Mouse (Mus musculus): ENCODE measurements at regions not wholly inside any gene's neighbourhood (a gene's known extent, or its start where the extent isn't known, plus 50 kb on each side); places are given as distances from the start of the nearest gene placed in this dataset.
A peak's percentile ranks its signal among the peaks of the same experiment; 100 is the strongest.

DNA sequence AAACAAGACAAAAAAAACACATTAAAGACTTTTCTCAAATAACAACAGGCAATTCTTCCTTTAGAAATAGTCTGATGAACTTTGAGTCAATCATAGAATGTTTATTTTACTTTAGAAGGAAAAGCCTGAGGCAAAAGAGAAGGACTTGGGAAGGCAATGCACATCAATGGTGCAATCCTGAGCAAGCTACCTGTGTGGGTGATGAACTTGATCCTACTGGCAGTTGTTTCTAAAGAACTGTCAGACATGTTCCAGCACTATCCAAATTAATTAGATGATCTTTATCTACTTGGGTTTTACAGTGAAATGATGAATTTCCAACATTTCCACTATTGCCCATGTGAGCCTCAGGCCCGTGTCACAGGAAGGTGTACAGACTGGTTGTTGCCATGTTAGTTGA is 87.9 kb upstream of the Etaa1 start:
- H3K4me3 ChIP-seq (ENCODE audit: low read depth, low read length) = no peak overlapping the region
- no peak for ATAC-seq (replicated peaks; ENCODE audit: insufficient number of reproducible peaks, low FRiP score, low TSS enrichment, low read depth)
- 89% methylated on average over 1 of the region's 1 CpGs for WGBS
- no peaks in the 10 kb centered on the region for H3K4me1 ChIP-seq (ENCODE audit: control insufficient read depth, insufficient read depth, low read length)
- H3K9me3 ChIP-seq (replicated peaks; ENCODE audit: control insufficient read depth, low read length) = no peaks in the 10 kb centered on the region
- no peak for DNase-seq (ENCODE audit: low spot score)
- H3K9ac ChIP-seq (replicated peaks; ENCODE audit: low read length) = no peak overlapping the region
- no peak overlapping the region for H3K27ac ChIP-seq (replicated peaks; ENCODE audit: low read depth, low read length)
- H3K27me3 ChIP-seq (ENCODE audit: control insufficient read depth, insufficient read depth, low read length) = no peaks in the 10 kb centered on the region
- H3K36me3 ChIP-seq (replicated peaks; ENCODE audit: control insufficient read depth, insufficient read depth, low read depth, low read length) = no peaks in the 10 kb centered on the region
- no peak overlapping the region for H3K4me2 ChIP-seq (ENCODE audit: low read depth, low read length)

DNA sequence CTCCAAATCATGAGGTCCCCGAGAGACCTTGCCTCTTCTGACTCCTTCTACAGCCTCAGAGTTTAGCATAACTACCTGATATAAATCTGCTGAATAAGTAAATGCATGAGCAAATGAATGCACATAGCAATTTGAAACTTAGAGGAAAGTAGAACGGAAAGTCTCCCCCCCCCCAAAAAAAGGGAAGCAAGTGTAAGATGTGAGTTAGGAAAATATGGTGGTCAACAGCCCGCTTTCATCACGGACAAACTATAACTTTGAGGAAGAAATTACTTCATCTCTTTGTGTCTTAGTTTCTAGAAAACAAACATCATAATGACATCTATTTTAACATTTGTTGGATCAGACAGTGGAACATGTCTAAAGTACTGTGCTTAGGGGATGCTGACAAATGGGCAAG is 77.4 kb upstream of the Etaa1 start:
- DNase-seq (ENCODE audit: low spot score) (no peak), ATAC-seq (replicated peaks; ENCODE audit: insufficient number of reproducible peaks, low FRiP score, low TSS enrichment, low read depth) (no peak)
- Histone ChIP-seq H3K9ac (replicated peaks; ENCODE audit: low read length) (no peak overlapping the region), H3K4me2 (ENCODE audit: low read depth, low read length) (no peak overlapping the region), H3K9me3 (replicated peaks; ENCODE audit: control insufficient read depth, low read length) (no peaks in the 10 kb centered on the region), H3K27ac (replicated peaks; ENCODE audit: low read depth, low read length) (no peak overlapping the region), H3K4me3 (ENCODE audit: low read depth, low read length) (no peak overlapping the region), H3K36me3 (replicated peaks; ENCODE audit: control insufficient read depth, insufficient read depth, low read depth, low read length) (no peaks in the 10 kb centered on the region), H3K4me1 (ENCODE audit: control insufficient read depth, insufficient read depth, low read length) (no peaks in the 10 kb centered on the region), H3K27me3 (ENCODE audit: control insufficient read depth, insufficient read depth, low read length) (no peaks in the 10 kb centered on the region)
- WGBS = 84% methylated on average over 4 of the region's 4 CpGs

DNA sequence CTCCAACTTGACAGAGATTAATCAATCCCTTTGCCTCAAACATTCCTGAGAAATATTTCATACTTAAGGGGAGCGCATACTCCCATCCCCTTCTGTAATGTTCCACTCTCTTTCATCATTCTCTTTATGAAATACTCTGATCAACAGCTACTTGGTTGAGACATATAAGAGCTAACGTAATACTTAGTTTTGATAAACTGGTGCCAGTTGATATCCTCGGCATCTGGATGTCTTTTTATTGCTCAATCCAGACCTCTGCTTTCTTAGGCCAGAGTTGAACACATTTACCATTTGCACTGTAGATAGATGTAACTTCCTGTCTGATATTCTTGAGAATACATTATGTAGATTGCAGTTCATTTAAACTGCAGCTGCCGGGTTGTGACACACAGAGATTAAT is 68.4 kb upstream of the Etaa1 start:
- Histone ChIP-seq H3K27ac (replicated peaks; ENCODE audit: low read depth, low read length) (no peak overlapping the region), H3K4me1 (ENCODE audit: control insufficient read depth, insufficient read depth, low read length) (no peaks in the 10 kb centered on the region), H3K4me3 (ENCODE audit: low read depth, low read length) (no peak overlapping the region), H3K9me3 (replicated peaks; ENCODE audit: control insufficient read depth, low read length) (no peaks in the 10 kb centered on the region), H3K27me3 (ENCODE audit: control insufficient read depth, insufficient read depth, low read length) (no peaks in the 10 kb centered on the region), H3K36me3 (replicated peaks; ENCODE audit: control insufficient read depth, insufficient read depth, low read depth, low read length) (no peaks in the 10 kb centered on the region), H3K9ac (replicated peaks; ENCODE audit: low read length) (no peak overlapping the region), H3K4me2 (ENCODE audit: low read depth, low read length) (no peak overlapping the region)
- ATAC-seq (replicated peaks; ENCODE audit: insufficient number of reproducible peaks, low FRiP score, low TSS enrichment, low read depth) (no peak), DNase-seq (ENCODE audit: low spot score) (no peak)
- 86% methylated on average over 4 of the region's 4 CpGs for WGBS

DNA sequence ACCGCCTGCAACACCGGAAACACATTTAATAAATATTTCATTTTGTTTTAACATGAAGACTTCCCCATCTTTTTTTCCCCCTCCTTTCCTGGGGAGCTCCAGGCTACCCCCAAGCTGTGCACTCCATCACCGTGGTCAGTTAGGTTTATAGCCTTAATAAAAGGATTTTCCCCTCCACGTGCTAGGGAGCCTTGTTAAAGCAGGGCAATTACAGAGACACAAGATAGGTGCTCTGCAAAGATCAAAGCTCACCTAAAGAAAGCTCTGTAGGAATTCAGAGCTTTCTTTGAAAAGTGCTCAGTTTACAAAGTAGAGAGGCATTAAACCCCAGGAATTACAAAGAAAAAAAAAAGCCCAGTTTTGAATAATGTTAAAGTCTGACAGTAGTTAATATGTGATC is 61.6 kb upstream of the Etaa1 start:
- ATAC-seq (replicated peaks; ENCODE audit: insufficient number of reproducible peaks, low FRiP score, low TSS enrichment, low read depth) = no peak
- H3K9me3 ChIP-seq (replicated peaks; ENCODE audit: control insufficient read depth, low read length) = no peaks in the 10 kb centered on the region
- no peaks in the 10 kb centered on the region for H3K4me1 ChIP-seq (ENCODE audit: control insufficient read depth, insufficient read depth, low read length)
- no peak overlapping the region for H3K9ac ChIP-seq (replicated peaks; ENCODE audit: low read length)
- no peaks in the 10 kb centered on the region for H3K36me3 ChIP-seq (replicated peaks; ENCODE audit: control insufficient read depth, insufficient read depth, low read depth, low read length)
- H3K4me2 ChIP-seq (ENCODE audit: low read depth, low read length) = no peak overlapping the region
- no peak overlapping the region for H3K27ac ChIP-seq (replicated peaks; ENCODE audit: low read depth, low read length)
- DNase-seq (ENCODE audit: low spot score) = peak; percentile 29
- WGBS = 30% methylated on average over 4 of the region's 4 CpGs
- H3K27me3 ChIP-seq (ENCODE audit: control insufficient read depth, insufficient read depth, low read length) = no peaks in the 10 kb centered on the region
- H3K4me3 ChIP-seq (ENCODE audit: low read depth, low read length) = no peak overlapping the region

DNA sequence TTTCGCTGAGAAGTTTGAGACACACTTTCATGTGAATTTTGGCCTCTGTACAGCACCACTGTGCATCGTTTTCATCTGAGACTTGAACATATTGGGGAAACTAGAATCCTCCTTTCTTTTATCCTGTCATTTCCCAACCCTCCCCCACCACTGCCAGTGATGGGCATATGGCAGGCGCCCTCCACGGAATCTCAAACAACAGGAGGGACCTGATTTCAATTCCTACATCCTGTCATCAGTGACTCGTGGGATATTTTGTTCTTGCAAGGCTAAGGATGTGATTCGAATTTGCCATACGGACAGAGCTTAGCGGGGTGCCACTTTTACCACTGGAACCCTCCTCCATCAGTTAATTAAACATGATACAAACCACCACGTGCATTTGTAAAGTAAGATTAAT is 60.9 kb upstream of the Etaa1 start:
- ATAC-seq (replicated peaks; ENCODE audit: insufficient number of reproducible peaks, low FRiP score, low TSS enrichment, low read depth) (no peak), DNase-seq (ENCODE audit: low spot score) (peak; percentile 43)
- H3K27me3 ChIP-seq (ENCODE audit: control insufficient read depth, insufficient read depth, low read length) = no peaks in the 10 kb centered on the region
- no peak overlapping the region for H3K27ac ChIP-seq (replicated peaks; ENCODE audit: low read depth, low read length)
- no peaks in the 10 kb centered on the region for H3K9me3 ChIP-seq (replicated peaks; ENCODE audit: control insufficient read depth, low read length)
- H3K36me3 ChIP-seq (replicated peaks; ENCODE audit: control insufficient read depth, insufficient read depth, low read depth, low read length) = no peaks in the 10 kb centered on the region
- H3K4me3 ChIP-seq (ENCODE audit: low read depth, low read length) = no peak overlapping the region
- H3K9ac ChIP-seq (replicated peaks; ENCODE audit: low read length) = no peak overlapping the region
- WGBS = 20% methylated on average over 9 of the region's 9 CpGs
- no peak overlapping the region for H3K4me2 ChIP-seq (ENCODE audit: low read depth, low read length)
- no peaks in the 10 kb centered on the region for H3K4me1 ChIP-seq (ENCODE audit: control insufficient read depth, insufficient read depth, low read length)

DNA sequence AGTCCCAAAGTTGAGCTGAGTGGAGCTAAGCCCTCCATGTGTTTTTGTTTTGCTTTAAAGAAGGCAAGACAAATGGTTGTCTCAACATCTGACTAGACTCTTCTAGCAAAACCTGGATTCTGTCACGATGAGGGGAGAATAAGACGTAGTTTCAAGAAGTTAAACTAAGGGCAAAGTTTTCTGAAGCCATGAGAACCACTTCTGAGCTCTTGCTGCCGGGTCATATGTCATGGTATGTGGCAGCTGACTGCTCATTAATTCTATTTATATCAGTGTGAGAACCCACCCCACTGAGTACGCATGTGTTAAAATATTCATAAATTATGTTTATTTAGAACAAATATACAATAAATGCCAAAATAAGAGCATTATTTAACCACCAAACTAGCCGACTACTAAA is 58.4 kb upstream of the Etaa1 start:
- H3K36me3 ChIP-seq (replicated peaks; ENCODE audit: control insufficient read depth, insufficient read depth, low read depth, low read length) = no peaks in the 10 kb centered on the region
- no peaks in the 10 kb centered on the region for H3K4me1 ChIP-seq (ENCODE audit: control insufficient read depth, insufficient read depth, low read length)
- DNase-seq (ENCODE audit: low spot score) (peak; percentile 15), ATAC-seq (replicated peaks; ENCODE audit: insufficient number of reproducible peaks, low FRiP score, low TSS enrichment, low read depth) (no peak)
- no peak overlapping the region for H3K9ac ChIP-seq (replicated peaks; ENCODE audit: low read length)
- H3K27ac ChIP-seq (replicated peaks; ENCODE audit: low read depth, low read length) = no peak overlapping the region
- H3K9me3 ChIP-seq (replicated peaks; ENCODE audit: control insufficient read depth, low read length) = no peaks in the 10 kb centered on the region
- H3K4me3 ChIP-seq (ENCODE audit: low read depth, low read length) = no peak overlapping the region
- H3K4me2 ChIP-seq (ENCODE audit: low read depth, low read length) = no peak overlapping the region
- no peaks in the 10 kb centered on the region for H3K27me3 ChIP-seq (ENCODE audit: control insufficient read depth, insufficient read depth, low read length)
- 46% methylated on average over 5 of the region's 5 CpGs for WGBS

DNA sequence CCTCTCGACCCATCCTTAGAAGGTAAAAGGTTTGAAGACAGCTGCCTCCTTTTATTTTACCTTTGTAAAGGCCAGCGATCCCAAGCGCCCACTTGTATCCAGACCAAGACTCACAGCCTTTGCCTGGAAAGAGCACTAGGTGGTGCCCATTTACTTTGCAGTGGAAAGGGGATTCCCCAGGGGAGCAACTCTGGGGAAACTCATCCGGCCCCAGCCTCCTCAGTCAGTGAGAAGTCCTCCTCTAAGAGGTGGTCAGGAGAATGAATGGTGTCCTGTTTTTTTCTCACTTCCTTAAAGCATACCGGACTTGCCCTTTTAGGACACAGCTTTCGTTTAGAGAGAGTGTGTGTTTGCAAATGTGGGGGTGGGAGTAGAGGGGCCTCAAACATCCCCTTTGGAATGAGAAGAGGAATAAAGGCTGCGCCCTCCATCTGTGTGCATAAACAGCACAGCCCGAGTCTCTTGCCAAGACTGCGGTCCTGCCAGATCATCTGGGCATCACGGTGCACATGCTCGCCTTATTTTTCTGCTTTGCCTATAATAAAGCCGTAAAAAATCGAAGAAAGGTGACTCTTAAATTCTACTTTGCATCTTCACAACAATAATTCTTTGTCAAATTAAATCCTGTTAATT is 57.5 kb upstream of the Etaa1 start:
- 17% methylated on average over 13 of the region's 13 CpGs for WGBS
- Histone ChIP-seq H3K36me3 (replicated peaks; ENCODE audit: control insufficient read depth, insufficient read depth, low read depth, low read length) (no peaks in the 10 kb centered on the region), H3K4me3 (ENCODE audit: low read depth, low read length) (no peak overlapping the region), H3K4me2 (ENCODE audit: low read depth, low read length) (no peak overlapping the region), H3K27ac (replicated peaks; ENCODE audit: low read depth, low read length) (no peak overlapping the region), H3K27me3 (ENCODE audit: control insufficient read depth, insufficient read depth, low read length) (no peaks in the 10 kb centered on the region), H3K9me3 (replicated peaks; ENCODE audit: control insufficient read depth, low read length) (no peaks in the 10 kb centered on the region), H3K9ac (replicated peaks; ENCODE audit: low read length) (no peak overlapping the region), H3K4me1 (ENCODE audit: control insufficient read depth, insufficient read depth, low read length) (no peaks in the 10 kb centered on the region)
- DNase-seq (ENCODE audit: low spot score) (peak; percentile 75), ATAC-seq (replicated peaks; ENCODE audit: insufficient number of reproducible peaks, low FRiP score, low TSS enrichment, low read depth) (peak; percentile 86)

DNA sequence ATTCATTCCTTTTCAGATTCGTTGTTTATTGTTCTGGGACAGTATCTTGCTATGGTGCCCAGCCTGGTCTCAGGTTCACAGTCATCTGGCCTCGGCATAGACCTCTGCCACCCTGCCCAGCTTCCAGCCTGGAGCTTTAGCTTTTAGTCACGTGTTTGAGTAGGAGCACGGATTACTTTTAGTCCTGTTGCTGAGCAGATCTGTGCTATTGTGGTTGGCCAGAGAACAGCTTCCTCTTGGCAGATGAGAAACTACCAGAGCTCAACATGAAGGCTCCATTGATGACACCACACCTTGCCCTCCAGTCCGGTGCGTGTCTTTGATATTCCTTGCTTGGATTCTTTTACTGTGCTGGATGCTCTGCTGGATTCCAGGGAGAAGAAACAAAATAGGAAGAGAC is 54.5 kb upstream of the Etaa1 start:
- DNase-seq (ENCODE audit: low spot score) (no peak), ATAC-seq (replicated peaks; ENCODE audit: insufficient number of reproducible peaks, low FRiP score, low TSS enrichment, low read depth) (no peak)
- H3K4me3 ChIP-seq (ENCODE audit: low read depth, low read length) = no peak overlapping the region
- no peak overlapping the region for H3K4me2 ChIP-seq (ENCODE audit: low read depth, low read length)
- H3K36me3 ChIP-seq (replicated peaks; ENCODE audit: control insufficient read depth, insufficient read depth, low read depth, low read length) = no peaks in the 10 kb centered on the region
- 85% methylated on average over 6 of the region's 6 CpGs for WGBS
- no peak overlapping the region for H3K9ac ChIP-seq (replicated peaks; ENCODE audit: low read length)
- no peak overlapping the region for H3K27ac ChIP-seq (replicated peaks; ENCODE audit: low read depth, low read length)
- no peaks in the 10 kb centered on the region for H3K27me3 ChIP-seq (ENCODE audit: control insufficient read depth, insufficient read depth, low read length)
- no peaks in the 10 kb centered on the region for H3K4me1 ChIP-seq (ENCODE audit: control insufficient read depth, insufficient read depth, low read length)
- no peaks in the 10 kb centered on the region for H3K9me3 ChIP-seq (replicated peaks; ENCODE audit: control insufficient read depth, low read length)

Measured in embryonic facial prominence, embryonic 11.5 days (tissue).